Mouse (Mus musculus) liver, adult 2 months (tissue): Measurements from ENCODE around the gene Fstl1. TPM values are rescaled to one million over a fixed set of nuclear protein-coding genes. Genes with fewer than 3 reads are reported as not detected.

Source experiments
- DNase-seq: peaks from one replicate; pipeline ENCODE4 v3.0.0-alpha.2; 2011; ENCODE audit warnings: low read depth, low spot score; ENCODE audit errors: extremely low read depth
- H3K27ac ChIP-seq: fragments of 200-500 bp; replicated peaks from 2 replicates; pipeline ENCODE4 v1.5.1; 2012; ENCODE audit warnings: low read depth, mild to moderate bottlenecking, control low read depth, inconsistent platforms, low read length; ENCODE audit not compliant: insufficient read depth
- H3K27me3 ChIP-seq: fragments of 200-500 bp; 2 replicates; pipeline ENCODE4 v1.6.1; 2012; ENCODE audit warnings: mild to moderate bottlenecking, moderate library complexity, low read length, inconsistent platforms; ENCODE audit not compliant: control insufficient read depth, insufficient read depth
- H3K36me3 ChIP-seq: fragments of 200-500 bp; 2 replicates; pipeline ENCODE4 v1.6.1; 2012; ENCODE audit warnings: low read length, inconsistent platforms; ENCODE audit not compliant: control insufficient read depth, insufficient read depth
- H3K4me1 ChIP-seq: fragments of 200-500 bp; 2 replicates; pipeline ENCODE4 v1.6.1; 2011; ENCODE audit warnings: low read length; ENCODE audit not compliant: control insufficient read depth, insufficient read depth
- H3K4me3 ChIP-seq: fragments of 200-500 bp; 2 replicates; pipeline ENCODE4 v1.5.1; 2011; ENCODE audit warnings: low read depth, mild to moderate bottlenecking, control low read depth, low read length, moderate library complexity; ENCODE audit not compliant: insufficient read depth
- H3K79me2 ChIP-seq: fragments of 200-500 bp; 2 replicates; pipeline ENCODE4 v1.6.1; 2012; ENCODE audit warnings: inconsistent platforms, mild to moderate bottlenecking, low read length, moderate library complexity; ENCODE audit not compliant: control insufficient read depth, insufficient read depth
- H3K9ac ChIP-seq: fragments of 200-500 bp; 2 replicates; pipeline ENCODE4 v1.6.1; 2012; ENCODE audit warnings: low read depth, mild to moderate bottlenecking, control low read depth, inconsistent platforms, low read length
- CTCF ChIP-seq: fragments of 200-500 bp; IDR thresholded peaks from 2 replicates; pipeline ENCODE4 v1.5.1; 2011; ENCODE audit warnings: low read depth, low read length, control low read depth
- POLR2A ChIP-seq: fragments of 200-500 bp; IDR thresholded peaks from 2 replicates; pipeline ENCODE4 v1.6.1; 2011; ENCODE audit warnings: low read length, control low read depth; ENCODE audit not compliant: insufficient read depth; ENCODE audit errors: extremely low read depth
- WGBS: fragments of 180-500 bp; shearing (Covaris S2); methylation state at CpG from one replicate; pipeline ENCODE4 v1.1.7; 2018; 5-methylcytosine and 5-hydroxymethylcytosine counted together
- polyA plus RNA-seq: library from polyadenylated mRNA; depleted of rRNA; stranded (reverse); fragments of >200 nt; gene quantifications from 2 replicates; pipeline ENCODE4 v1.2.3, GENCODE M21; 2012; rRNA removed
- total RNA-seq: library from RNA; depleted of rRNA; stranded (reverse); fragments of >200 nt; gene quantifications from 2 replicates; pipeline ENCODE4 v1.2.3, GENCODE M21; 2014; rRNA removed

Fstl1 gene
- total and polyA plus RNA-seq, 2 experiments = 1.9 to 4.4 TPM

GRCm38 (mm10) chr16:37881168-37881567, 104.5 kb downstream of the Fstl1 start:
- Histone ChIP-seq H3K4me3 (no peak overlapping the region), H3K27me3 (no peaks in the 10 kb centered on the region), H3K79me2 (peaks cover 12% of the 10 kb centered on the region; the same call in 1 of the 2 replicates), H3K36me3 (peaks cover 60% of the 10 kb centered on the region), H3K27ac (no peak overlapping the region), H3K4me1 (peaks cover 5% of the 10 kb centered on the region; the same call in 1 of the 2 replicates), H3K9ac (no peak overlapping the region)
- no peak for DNase-seq
- whole genome bisulfite sequencing = 78% methylated on average over 2 of the region's 2 CpGs
- TF ChIP-seq CTCF = no peak
- TF ChIP-seq POLR2A = no peak

Other genes starting within 250 kb of the Fstl1 start
- 7.2 and 8.3 TPM in 2 replicates for gene Gtf2e1, start 237.1 kb upstream of the Fstl1 start, total RNA-seq
- gene Gtf2e1, start 237.1 kb upstream of the Fstl1 start, polyA plus RNA-seq = 5.0 and 5.5 TPM in 2 replicates
- gene Rabl3, start 237.0 kb upstream of the Fstl1 start, total RNA-seq = 10.4 and 10.7 TPM in 2 replicates
- 2.8 and 3.5 TPM in 2 replicates for gene Rabl3, start 237.0 kb upstream of the Fstl1 start, polyA plus RNA-seq
- gene Hgd, start 196.7 kb upstream of the Fstl1 start, total RNA-seq = 871 and 874 TPM in 2 replicates
- gene Hgd, start 196.7 kb upstream of the Fstl1 start, polyA plus RNA-seq = 457 and 554 TPM in 2 replicates
- 79.9 and 93.8 TPM in 2 replicates for gene Ndufb4, start 122.4 kb upstream of the Fstl1 start, total RNA-seq
- 50.6 and 54.4 TPM in 2 replicates for gene Ndufb4, start 122.4 kb upstream of the Fstl1 start, polyA plus RNA-seq
- gene Gm36028, start 84.3 kb downstream of the Fstl1 start, total RNA-seq = 2.1 and 3.2 TPM in 2 replicates
- gene Gm36028, start 84.3 kb downstream of the Fstl1 start, polyA plus RNA-seq = 5.3 and 8.9 TPM in 2 replicates
- gene Lrrc58, start 91.5 kb downstream of the Fstl1 start, total RNA-seq = 29.2 and 42.6 TPM in 2 replicates
- 9.9 and 10.5 TPM in 2 replicates for gene Lrrc58, start 91.5 kb downstream of the Fstl1 start, polyA plus RNA-seq
- not detected in 2 replicates for gene Gpr156, start 139.6 kb downstream of the Fstl1 start, total RNA-seq
- gene Gpr156, start 139.6 kb downstream of the Fstl1 start, polyA plus RNA-seq = not detected in 2 replicates